Mouse (Mus musculus): Measurements from ENCODE around the gene Map3k20.

GRCm38 (mm10) chr2:72375877-72376276, 90.4 kb downstream of the Map3k20 start:
- no peak for TF ChIP-seq POLR2A (IDR thresholded peaks at IDR 0.05; ENCODE audit: low read depth, low read length)
- no peak for TF ChIP-seq CTCF (IDR thresholded peaks at IDR 0.05; ENCODE audit: extremely low read depth, insufficient read length, insufficient replicate concordance, low read depth, low read length)
